Mouse (Mus musculus): Measurements from ENCODE around the gene Gm10192. TPM values are rescaled to one million over a fixed set of nuclear protein-coding genes. Genes with fewer than 3 reads are reported as not detected.
"Not testable (repeated sequence)": the region's sequence is repeated elsewhere in the genome, so short reads cannot be mapped to it uniquely, and the experiment has no call there.

The Gm10192 gene
- not detected in 2 replicates for polyA plus RNA-seq (2012; rRNA removed)

DNA sequence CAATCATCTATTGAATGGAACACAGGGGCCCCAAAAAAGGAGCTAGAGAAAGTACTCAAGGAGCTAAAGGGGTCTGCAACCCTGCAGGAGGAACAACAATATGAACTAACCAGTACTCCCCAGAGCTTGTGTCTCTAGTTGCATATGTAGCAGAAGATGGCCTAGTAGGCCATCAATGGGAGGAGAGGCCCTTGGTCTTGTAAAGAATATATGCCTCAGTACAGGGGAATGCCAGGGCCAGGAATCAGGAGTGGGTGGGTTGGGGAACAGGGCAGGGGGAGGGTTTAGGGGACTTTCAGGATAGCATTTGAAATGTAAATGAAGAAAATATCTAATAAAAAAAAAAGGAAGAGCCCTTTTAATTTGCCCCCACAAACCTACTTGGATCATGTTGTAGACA lies at the start of gene Gm10192:
Gm10192 (minus strand) TSS at position 101 of the 400 bp plus-strand sequence.
- DNase-seq (ENCODE audit: low spot score): not testable (repeated sequence)

DNA sequence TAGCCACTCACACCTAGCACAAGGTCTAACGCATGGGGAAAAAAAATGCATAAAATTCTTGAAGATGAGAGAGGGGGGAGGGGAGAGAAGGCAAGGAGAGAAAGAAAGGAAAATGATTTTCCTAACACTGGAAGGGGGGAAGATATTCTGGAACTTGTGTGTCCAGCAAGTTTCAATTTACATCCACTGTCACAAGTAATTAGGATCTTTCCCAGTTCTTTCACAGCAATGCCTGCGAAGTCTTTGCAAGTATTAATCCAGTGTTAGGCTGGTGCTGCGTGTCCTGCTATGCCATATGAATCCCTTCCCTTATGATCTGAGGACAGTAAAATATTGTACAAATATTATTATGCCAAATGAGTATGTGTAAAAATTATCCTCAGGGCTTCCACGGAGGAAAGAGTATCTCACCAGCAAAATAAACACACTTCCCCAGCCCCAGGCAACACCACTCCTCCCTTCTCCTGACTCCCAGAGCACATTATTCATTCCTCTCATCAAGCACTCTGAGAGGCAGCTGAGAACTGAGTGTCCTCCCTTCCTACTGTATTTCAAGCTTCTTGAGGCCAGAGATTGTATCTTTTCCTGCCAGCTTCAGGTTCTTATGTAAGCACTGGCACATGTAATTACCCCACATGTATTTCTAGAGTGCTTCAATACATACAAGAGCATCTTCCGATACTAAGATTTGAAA lies 47.6 kb upstream of the Gm10192 start:
- DNase-seq (ENCODE audit: low spot score): no peak

GRCm38 (mm10) chr4:97219701-97220100 lies 36.7 kb upstream of the Gm10192 start:
- DNase-seq (ENCODE audit: low spot score): no peak

- DNase-seq (ENCODE audit: low spot score): no peak
Measured at GRCm38 (mm10) chr4:97217906-97218305, 34.9 kb upstream of the Gm10192 start.

- no peak for DNase-seq (ENCODE audit: low spot score)
Measured at GRCm38 (mm10) chr4:97212514-97212913, 29.5 kb upstream of the Gm10192 start.

- DNase-seq (ENCODE audit: low spot score): not testable (repeated sequence)
Measured at GRCm38 (mm10) chr4:97202986-97203385, 20.0 kb upstream of the Gm10192 start.

- DNase-seq (ENCODE audit: low spot score): no peak
Measured at GRCm38 (mm10) chr4:97193176-97193575, 10.2 kb upstream of the Gm10192 start.

DNA sequence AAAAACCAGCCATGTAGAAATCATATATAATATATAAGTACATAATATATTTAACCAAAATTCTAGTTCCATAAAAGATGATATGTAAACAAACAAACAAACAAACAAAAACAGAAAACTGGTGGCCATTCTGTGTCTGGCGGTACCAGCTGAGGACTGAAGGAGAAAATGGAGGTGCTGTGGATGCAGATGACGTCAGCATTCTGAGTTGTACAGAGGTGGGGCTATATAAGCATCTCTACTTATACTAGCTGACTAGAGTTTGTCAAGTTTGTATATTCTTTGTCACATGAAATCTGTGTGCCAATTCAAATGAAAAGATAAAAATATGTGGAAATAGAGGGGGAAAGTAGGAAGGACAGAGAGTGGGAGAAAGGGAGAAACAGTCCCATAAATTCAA lies 9.6 kb upstream of the Gm10192 start:
- no peak for DNase-seq (ENCODE audit: low spot score)

DNA sequence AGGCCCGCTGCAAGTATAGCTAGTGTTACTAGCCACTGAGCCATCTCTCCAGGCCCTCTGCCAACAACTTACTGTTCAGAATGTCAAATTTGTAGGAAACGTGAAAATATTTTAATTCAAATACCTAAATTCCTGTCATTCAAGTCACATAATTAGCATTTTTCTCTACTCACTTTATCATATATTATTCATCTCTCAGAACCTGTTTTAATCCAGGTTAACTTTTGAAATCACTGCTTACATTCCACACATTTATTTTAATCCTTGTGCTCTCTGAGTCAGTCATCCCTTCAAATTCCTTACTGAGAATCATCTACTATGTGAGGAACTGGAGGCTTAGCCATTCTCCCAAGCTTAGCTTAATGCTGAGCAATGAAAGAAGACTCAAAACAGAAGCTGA lies 2.6 kb downstream of the Gm10192 start:
- no peak for DNase-seq (ENCODE audit: low spot score)

GRCm38 (mm10) chr4:97156841-97157345 lies 26.1 kb downstream of the Gm10192 start:
- no peak for DNase-seq (ENCODE audit: low spot score)

DNA sequence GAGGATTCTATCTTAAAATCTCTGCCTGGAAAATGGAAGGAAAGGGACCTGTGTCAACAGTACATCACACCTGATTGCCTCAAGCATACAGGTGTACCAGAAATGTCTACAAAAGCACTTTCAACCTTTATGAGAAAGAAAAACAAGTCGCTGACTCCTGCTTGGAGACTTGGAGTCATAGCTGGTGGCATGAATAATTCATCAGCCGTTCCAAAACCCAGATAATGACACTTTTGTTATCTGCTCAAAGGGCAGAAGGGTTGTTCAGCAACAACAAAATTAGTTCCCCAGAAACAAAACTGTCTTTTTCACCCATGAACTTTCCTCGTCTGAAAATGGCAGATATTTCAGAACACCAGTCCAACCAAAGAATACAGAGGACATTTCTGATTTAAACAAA lies 26.9 kb downstream of the Gm10192 start:
- no peak for DNase-seq (ENCODE audit: low spot score)

- no peak for DNase-seq (ENCODE audit: low spot score)
Measured at GRCm38 (mm10) chr4:97153554-97153953, 29.4 kb downstream of the Gm10192 start.

GRCm38 (mm10) chr4:97142484-97142883 lies 40.5 kb downstream of the Gm10192 start:
- no peak for DNase-seq (ENCODE audit: low spot score)
